Mouse (Mus musculus) brain, embryonic 14.5 days (tissue): Measurements from ENCODE around the gene Faap100.

Source experiments
- CTCF ChIP-seq: fragments of 200-500 bp; IDR thresholded peaks from 2 replicates; pipeline ENCODE4 v1.5.1; 2012; ENCODE audit warnings: inconsistent platforms, mild to moderate bottlenecking, moderate library complexity, borderline replicate concordance; ENCODE audit not compliant: insufficient read depth, insufficient read length; ENCODE audit errors: extremely low read depth
- POLR2A ChIP-seq: fragments of 200-500 bp; IDR thresholded peaks from 2 replicates; pipeline ENCODE4 v1.6.1; 2012; ENCODE audit warnings: mild to moderate bottlenecking, inconsistent platforms, borderline replicate concordance; ENCODE audit not compliant: poor library complexity, insufficient read depth, insufficient read length, severe bottlenecking; ENCODE audit errors: extremely low read depth

DNA sequence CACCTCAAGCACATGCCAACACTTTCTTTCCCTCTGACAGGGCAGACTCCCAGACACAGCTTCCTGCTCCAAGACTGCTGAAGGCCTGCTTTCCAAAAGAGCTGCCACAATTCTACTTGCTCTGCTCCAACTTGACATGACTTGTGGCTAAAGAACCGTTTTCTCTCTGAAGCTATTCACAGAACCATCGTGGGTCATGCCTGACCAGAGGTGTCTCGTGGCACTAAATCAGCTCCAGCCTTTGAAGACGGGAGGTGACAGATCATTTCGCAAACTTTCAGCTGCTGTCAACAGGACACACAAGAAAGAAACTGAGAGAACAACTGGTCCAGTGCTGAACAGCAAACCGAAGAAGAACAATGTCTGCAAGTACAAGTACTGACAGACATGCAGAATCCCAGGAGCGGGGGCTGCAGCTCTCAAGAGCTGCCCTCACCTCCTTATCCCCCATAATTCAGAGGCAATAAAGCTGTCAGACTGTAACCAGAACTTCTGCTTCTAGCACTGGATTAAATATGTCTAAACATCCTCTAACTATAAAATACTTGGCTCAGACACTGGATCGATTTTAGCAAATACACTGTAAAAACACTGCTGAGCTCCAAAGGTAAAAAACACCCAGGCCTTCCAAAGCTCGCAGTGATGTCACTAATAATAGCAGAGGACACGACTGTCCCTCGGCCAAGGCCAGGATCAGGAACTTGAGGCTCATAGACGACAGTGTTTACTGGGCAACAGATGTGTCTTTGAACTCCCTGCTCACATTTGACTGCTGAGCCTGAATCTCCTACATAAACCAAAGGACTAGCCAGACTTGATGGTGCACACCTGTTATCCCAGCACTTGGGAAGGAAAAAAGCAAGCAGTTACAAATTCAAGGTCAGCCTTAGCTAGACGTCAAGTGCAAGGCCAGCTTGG is 44.3 kb upstream of the Faap100 start:
- TF ChIP-seq CTCF (no peak), POLR2A (no peak)
